Mouse (Mus musculus) bone marrow macrophage, adult 2 months (primary cell): ENCODE results near the gene Cript.

Experiments
- CTCF ChIP-seq: IDR thresholded peaks from 2 replicates; pipeline ENCODE4 v1.5.1; 2012; ENCODE audit warnings: low read depth, mild to moderate bottlenecking, low read length, moderate library complexity
- POLR2A ChIP-seq: IDR thresholded peaks from 2 replicates; pipeline ENCODE4 v1.6.1; 2012; ENCODE audit warnings: mild to moderate bottlenecking, low read depth, low read length, borderline replicate concordance

DNA sequence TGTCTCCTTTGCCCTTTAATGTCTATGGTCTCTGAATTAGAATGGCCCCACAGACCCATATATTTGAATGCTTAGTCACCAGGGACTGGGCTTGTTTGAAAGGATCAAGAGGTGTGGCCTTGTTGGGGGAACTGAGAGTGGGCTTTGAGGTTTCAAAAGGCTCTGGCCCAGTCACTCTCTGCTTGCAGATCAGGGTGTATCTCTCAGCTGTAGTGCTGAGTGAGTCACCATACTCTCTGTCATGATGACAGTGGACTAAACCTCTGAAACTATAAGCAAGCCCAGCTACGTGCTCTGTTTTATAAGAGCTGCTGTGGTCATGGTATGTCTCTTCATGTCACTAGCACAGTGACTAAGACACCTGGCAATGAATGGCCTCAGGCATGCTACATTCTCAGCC lies 27.1 kb downstream of the Cript start:
- no peak for TF ChIP-seq POLR2A
- TF ChIP-seq CTCF = no peak
